Mouse (Mus musculus): ENCODE results near the gene Gm20696.

Gm20696 gene

GRCm38 (mm10) chr6:99485884-99486640 lies 180.5 kb downstream of the Gm20696 start:
- DNase-seq (ENCODE audit: extremely low read depth, low read depth, low spot score): no peak

GRCm38 (mm10) chr6:99485217-99485883 lies 181.2 kb downstream of the Gm20696 start:
- no peak for DNase-seq (ENCODE audit: extremely low read depth, low read depth, low spot score)

GRCm38 (mm10) chr6:99484884-99485216 lies 181.7 kb downstream of the Gm20696 start:
- DNase-seq (ENCODE audit: extremely low read depth, low read depth, low spot score): no peak

- no peak for DNase-seq (ENCODE audit: extremely low read depth, low read depth, low spot score)
These were observed 182.3 kb downstream of the Gm20696 start for GRCm38 (mm10) chr6:99484197-99484725.

GRCm38 (mm10) chr6:99483556-99483955 lies 183.0 kb downstream of the Gm20696 start:
- no peak for DNase-seq (ENCODE audit: extremely low read depth, low read depth, low spot score)

- no peak for DNase-seq (ENCODE audit: extremely low read depth, low read depth, low spot score)
These were observed 185.0 kb downstream of the Gm20696 start for GRCm38 (mm10) chr6:99481568-99481967.

- no peak for DNase-seq (ENCODE audit: extremely low read depth, low read depth, low spot score)
These were observed 187.5 kb downstream of the Gm20696 start for GRCm38 (mm10) chr6:99478873-99479650.

GRCm38 (mm10) chr6:99475040-99475439 lies 191.6 kb downstream of the Gm20696 start:
- DNase-seq (ENCODE audit: extremely low read depth, low read depth, low spot score): no peak

- DNase-seq (ENCODE audit: extremely low read depth, low read depth, low spot score): no peak
These were observed 195.7 kb downstream of the Gm20696 start for GRCm38 (mm10) chr6:99470906-99471305.

- no peak for DNase-seq (ENCODE audit: extremely low read depth, low read depth, low spot score)
These were observed 197.3 kb downstream of the Gm20696 start for GRCm38 (mm10) chr6:99469134-99469834.

GRCm38 (mm10) chr6:99467831-99468230 lies 198.8 kb downstream of the Gm20696 start:
- no peak for DNase-seq (ENCODE audit: extremely low read depth, low read depth, low spot score)

GRCm38 (mm10) chr6:99467109-99467508 lies 199.5 kb downstream of the Gm20696 start:
- no peak for DNase-seq (ENCODE audit: extremely low read depth, low read depth, low spot score)

GRCm38 (mm10) chr6:99466354-99466753 lies 200.2 kb downstream of the Gm20696 start:
- DNase-seq (ENCODE audit: extremely low read depth, low read depth, low spot score): no peak

GRCm38 (mm10) chr6:99464449-99464848 lies 202.1 kb downstream of the Gm20696 start:
- no peak for DNase-seq (ENCODE audit: extremely low read depth, low read depth, low spot score)

- no peak for DNase-seq (ENCODE audit: extremely low read depth, low read depth, low spot score)
These were observed 202.7 kb downstream of the Gm20696 start for GRCm38 (mm10) chr6:99463906-99464305.

GRCm38 (mm10) chr6:99458775-99459174 lies 207.8 kb downstream of the Gm20696 start:
- no peak for DNase-seq (ENCODE audit: extremely low read depth, low read depth, low spot score)

- peak; percentile 78 for DNase-seq (ENCODE audit: extremely low read depth, low read depth, low spot score)
These were observed 212.7 kb downstream of the Gm20696 start for GRCm38 (mm10) chr6:99453763-99454520.

GRCm38 (mm10) chr6:99452638-99453185 lies 213.9 kb downstream of the Gm20696 start:
- peak; percentile 98 for DNase-seq (ENCODE audit: extremely low read depth, low read depth, low spot score)

GRCm38 (mm10) chr6:99451479-99451878 lies 215.1 kb downstream of the Gm20696 start:
- DNase-seq (ENCODE audit: extremely low read depth, low read depth, low spot score): no peak

- DNase-seq (ENCODE audit: extremely low read depth, low read depth, low spot score): no peak
These were observed 219.2 kb downstream of the Gm20696 start for GRCm38 (mm10) chr6:99447447-99447846.

Data from fat pad, adult 2 months (tissue).